ENCODE assay signal across 11 mouse cellular contexts in genomic region chr6:52428489-52429203, GRCm38 (mm10).
DNase-seq lines count a peak whose midpoint lies in the region; ATAC-seq lines count a peak whose summit lies in the region.
"Had no signal": no experiment of that assay in that cellular context is flagged by ENCODE, and none has a peak within 500 bp of the region (broad histone marks: within the 10 kb centered on the region; RNA-seq: fewer than 3 reads in every experiment).

No protein-coding gene starts in this region.

- peaks cover 15% of the 10 kb centered on the region for H3K4me1 ChIP-seq in lung, embryonic 16.5 days (replicated peaks; ENCODE audit: control insufficient read depth, insufficient read depth, low read length)
- H3K4me1 ChIP-seq in embryonic facial prominence, embryonic 15.5 days: peaks cover 8% of the 10 kb centered on the region; the same call in 1 of the 2 replicates
- 0 out of 2 replicates have a peak, but pooled peaks cover 3% of the 10 kb centered on the region for H3K4me1 ChIP-seq in stomach, embryonic 14.5 days (ENCODE audit: control insufficient read depth, insufficient read depth, low read length)
- H3K4me1 ChIP-seq: forebrain, embryonic 15.5 days had no signal

- H3K4me3 ChIP-seq in lung, embryonic 16.5 days (ENCODE audit: low read length): no peak overlapping the region
- no peak overlapping the region for H3K4me3 ChIP-seq in embryonic facial prominence, embryonic 15.5 days (replicated peaks)
- H3K4me3 ChIP-seq in stomach, embryonic 14.5 days (ENCODE audit: low read depth, low read length): no peak overlapping the region
- H3K4me3 ChIP-seq: forebrain, embryonic 15.5 days had no signal

- DNase-seq in heart, postnatal 4 days: peak; percentile 46
- DNase-seq in heart, adult 9 months (ENCODE audit: low spot score in 2 of 2): no peak
- DNase-seq in lung, adult 18-20 months: no peak
- DNase-seq in Muller cell, postnatal 12 days (ENCODE audit: inconsistent ontology term): no peak
- DNase-seq: cerebellum, adult 11 months; embryo, embryonic 11 days; thymus, adult 2 months had no signal

- H3K9me3 ChIP-seq in lung, embryonic 16.5 days (ENCODE audit: control insufficient read depth, low read length): no peaks in the 10 kb centered on the region
- no peaks in the 10 kb centered on the region for H3K9me3 ChIP-seq in embryonic facial prominence, embryonic 15.5 days (replicated peaks)
- no peaks in the 10 kb centered on the region for H3K9me3 ChIP-seq in stomach, embryonic 14.5 days (ENCODE audit: control insufficient read depth, low read depth, low read length)
- H3K9me3 ChIP-seq: forebrain, embryonic 15.5 days had no signal

- H3K9ac ChIP-seq in lung, embryonic 16.5 days (ENCODE audit: low read length): no peak overlapping the region
- H3K9ac ChIP-seq in embryonic facial prominence, embryonic 15.5 days: no peak overlapping the region
- H3K9ac ChIP-seq in stomach, embryonic 14.5 days (replicated peaks; ENCODE audit: low read depth, low read length): no peak overlapping the region
- H3K9ac ChIP-seq: forebrain, embryonic 15.5 days had no signal

- peak overlapping the region; percentile 34; the same call in 1 of the 2 replicates for H3K27ac ChIP-seq in lung, embryonic 16.5 days (ENCODE audit: low read length)
- H3K27ac ChIP-seq in embryonic facial prominence, embryonic 15.5 days (replicated peaks): 0 out of 2 replicates have a peak overlapping the region, but pooled peaks have one; percentile 4
- no peak overlapping the region for H3K27ac ChIP-seq in stomach, embryonic 14.5 days (ENCODE audit: low read length)
- H3K27ac ChIP-seq: forebrain, embryonic 15.5 days had no signal

- H3K27me3 ChIP-seq in lung, embryonic 16.5 days (ENCODE audit: control insufficient read depth, insufficient read depth, low read depth, low read length): no peaks in the 10 kb centered on the region
- no peaks in the 10 kb centered on the region for H3K27me3 ChIP-seq in embryonic facial prominence, embryonic 15.5 days
- H3K27me3 ChIP-seq in stomach, embryonic 14.5 days (ENCODE audit: control insufficient read depth, insufficient read depth, low read length): no peaks in the 10 kb centered on the region
- H3K27me3 ChIP-seq: forebrain, embryonic 15.5 days had no signal

- H3K4me2 ChIP-seq in lung, embryonic 16.5 days (ENCODE audit: low read depth, low read length): no peak overlapping the region
- H3K4me2 ChIP-seq in embryonic facial prominence, embryonic 15.5 days (replicated peaks): no peak overlapping the region
- H3K4me2 ChIP-seq in stomach, embryonic 14.5 days (replicated peaks; ENCODE audit: low read depth, low read length): 0 out of 2 replicates have a peak overlapping the region, but pooled peaks have one; percentile 3
- H3K4me2 ChIP-seq: forebrain, embryonic 15.5 days had no signal

- WGBS in lung, embryonic 16.5 days: 33% methylated on average over 11 of the region's 11 CpGs
- 42% methylated on average over 11 of the region's 11 CpGs for WGBS in embryonic facial prominence, embryonic 15.5 days
- 43% methylated on average over 11 of the region's 11 CpGs for WGBS in stomach, embryonic 14.5 days

- no peaks in the 10 kb centered on the region for H3K36me3 ChIP-seq in lung, embryonic 16.5 days (ENCODE audit: control insufficient read depth, insufficient read depth, low read length)
- no peaks in the 10 kb centered on the region for H3K36me3 ChIP-seq in embryonic facial prominence, embryonic 15.5 days
- H3K36me3 ChIP-seq in stomach, embryonic 14.5 days (ENCODE audit: control insufficient read depth, insufficient read depth, low read length): no peaks in the 10 kb centered on the region
- H3K36me3 ChIP-seq: forebrain, embryonic 15.5 days had no signal

- ATAC-seq in lung, embryonic 16.5 days (ENCODE audit: low read depth): peak; percentile 70
- peak; percentile 60 for ATAC-seq in embryonic facial prominence, embryonic 15.5 days (ENCODE audit: insufficient number of reproducible peaks, low FRiP score, low TSS enrichment, low read depth)
- no peak for ATAC-seq in stomach, embryonic 14.5 days (ENCODE audit: insufficient number of reproducible peaks, insufficient read depth, low FRiP score, low read depth)
- ATAC-seq: forebrain, embryonic 15.5 days had no signal
